Mouse (Mus musculus) ES-E14 (cell line): ENCODE measurements around the gene Zfp420.

Source experiments
- CHD2 ChIP-seq: IDR thresholded peaks from 2 replicates; pipeline ENCODE4 v1.6.1; 2014; ENCODE audit warnings: mild to moderate bottlenecking, low read depth, low read length, inconsistent platforms
- HCFC1 ChIP-seq: IDR thresholded peaks from 2 replicates; pipeline ENCODE4 v1.6.1; 2012; ENCODE audit warnings: low read length, inconsistent platforms, borderline replicate concordance; ENCODE audit not compliant: insufficient read depth
- ZNF384 ChIP-seq: IDR thresholded peaks from 2 replicates; pipeline ENCODE4 v1.6.1; 2012; ENCODE audit warnings: low read depth, low read length, inconsistent platforms

DNA sequence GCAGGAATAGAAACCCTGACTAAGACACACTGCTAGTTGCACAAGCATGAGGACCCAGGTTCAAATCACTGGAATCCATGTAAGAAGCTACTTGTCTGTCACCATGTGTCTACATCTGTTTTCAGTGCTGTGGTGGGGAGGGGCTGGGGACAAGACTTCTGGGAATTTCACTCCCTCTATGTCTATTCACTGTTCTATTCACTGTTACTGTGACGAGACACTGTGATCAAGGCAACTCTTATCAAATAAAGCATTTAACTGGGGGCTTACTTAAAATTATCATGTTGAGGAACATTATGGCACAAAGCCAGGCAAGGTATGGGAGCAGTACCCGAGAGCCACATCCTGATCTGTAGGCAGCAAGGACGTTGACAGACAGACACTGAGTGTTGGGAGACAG is 20.5 kb upstream of the Zfp420 start:
- TF ChIP-seq ZNF384 = no peak
- TF ChIP-seq CHD2 = no peak
- TF ChIP-seq HCFC1 = no peak
